Mouse (Mus musculus) gonadal fat pad, adult 2 months (tissue): Measurements from ENCODE around the gene Klk12. TPM values are rescaled to one million over a fixed set of nuclear protein-coding genes. Genes with fewer than 3 reads are reported as not detected.

ENCODE experiments used
- DNase-seq: peaks from one replicate; pipeline ENCODE4 v3.0.0-alpha.2; 2012; ENCODE audit warnings: low read depth
- polyA plus RNA-seq: library from polyadenylated mRNA; depleted of rRNA; stranded (reverse); fragments of >200 nt; gene quantifications from 2 replicates; pipeline ENCODE4 v1.2.3, GENCODE M21; 2012; rRNA removed

Klk12 gene
- polyA plus RNA-seq, 1 experiment = not detected

GRCm38 (mm10) chr7:43796355-43796754 lies 27.7 kb downstream of the Klk12 start:
- DNase-seq = no peak

DNA sequence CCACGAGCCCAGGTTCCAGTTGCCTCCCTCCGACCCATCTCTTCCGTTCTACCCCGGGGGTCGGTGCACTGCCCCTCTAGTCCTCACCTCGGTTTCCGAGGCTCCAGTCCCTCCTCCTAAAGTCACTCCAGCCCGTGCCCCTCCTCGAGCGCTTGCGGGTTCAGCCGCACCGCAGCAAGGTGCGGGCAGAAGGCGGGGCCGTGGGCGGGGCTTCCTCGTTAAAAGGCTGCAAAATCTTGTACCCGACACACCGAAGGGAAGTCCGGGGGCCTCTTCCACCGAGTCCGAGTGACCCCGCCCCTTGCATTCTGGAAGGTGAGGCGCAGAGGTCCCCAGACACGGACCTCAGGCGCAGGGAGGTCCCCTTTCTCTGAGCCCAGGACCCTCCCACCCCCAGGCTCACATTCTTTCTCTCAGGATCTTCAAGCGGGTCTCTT lies 28.7 kb downstream of the Klk12 start, which contains the start of gene Klk8:
Klk8 (plus strand) TSS at position 245 of the 437 bp plus-strand sequence.
- no peak for DNase-seq

DNA sequence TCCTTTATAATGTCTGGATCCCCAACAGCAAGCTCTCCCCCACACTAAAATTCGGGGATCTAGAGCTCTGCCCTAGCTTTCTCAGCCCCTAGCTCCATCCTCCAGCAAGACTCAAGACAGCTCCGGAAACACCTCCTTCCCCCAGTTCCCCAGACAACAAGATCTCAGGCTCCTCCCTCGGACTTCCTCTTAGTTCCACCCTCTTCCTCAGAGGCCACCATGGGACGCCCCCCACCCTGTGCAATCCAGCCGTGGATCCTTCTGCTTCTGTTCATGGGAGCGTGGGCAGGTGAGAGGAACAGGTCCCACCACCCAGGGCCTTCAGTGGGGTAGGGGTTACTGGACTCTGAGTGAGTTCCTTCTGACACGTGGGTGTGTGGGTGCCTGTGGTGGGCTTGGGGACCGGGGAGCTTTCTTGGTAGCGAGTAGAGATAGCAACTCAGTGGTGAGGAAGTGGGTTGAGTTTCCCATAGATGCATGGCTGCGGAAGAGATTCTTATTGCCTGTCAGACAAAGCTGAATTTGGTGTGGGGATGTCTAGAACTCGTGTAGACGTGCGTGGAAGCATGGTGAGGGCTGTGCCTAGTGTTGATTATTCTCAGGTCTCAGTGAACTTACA lies 29.3 kb downstream of the Klk12 start:
- DNase-seq = no peak

DNA sequence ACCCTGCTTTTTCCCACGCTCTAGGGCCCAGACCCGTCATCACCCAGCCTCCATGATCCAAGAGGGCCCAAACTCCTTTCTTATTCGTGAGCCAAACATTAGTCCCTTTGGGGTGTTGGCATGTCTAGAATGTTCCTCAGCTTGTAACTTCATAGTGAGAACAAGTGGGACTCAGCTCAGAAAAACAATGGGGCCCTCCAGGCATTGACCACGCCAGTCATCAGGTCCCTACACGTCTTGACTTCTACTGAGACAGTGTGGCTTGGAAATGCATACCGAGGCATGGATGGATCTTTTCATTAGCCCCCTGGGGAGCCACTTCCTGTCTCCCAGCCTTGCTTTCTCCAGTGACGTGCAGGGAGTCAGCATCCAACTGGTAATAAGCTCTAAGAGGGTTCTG lies 31.2 kb downstream of the Klk12 start:
- DNase-seq = no peak

DNA sequence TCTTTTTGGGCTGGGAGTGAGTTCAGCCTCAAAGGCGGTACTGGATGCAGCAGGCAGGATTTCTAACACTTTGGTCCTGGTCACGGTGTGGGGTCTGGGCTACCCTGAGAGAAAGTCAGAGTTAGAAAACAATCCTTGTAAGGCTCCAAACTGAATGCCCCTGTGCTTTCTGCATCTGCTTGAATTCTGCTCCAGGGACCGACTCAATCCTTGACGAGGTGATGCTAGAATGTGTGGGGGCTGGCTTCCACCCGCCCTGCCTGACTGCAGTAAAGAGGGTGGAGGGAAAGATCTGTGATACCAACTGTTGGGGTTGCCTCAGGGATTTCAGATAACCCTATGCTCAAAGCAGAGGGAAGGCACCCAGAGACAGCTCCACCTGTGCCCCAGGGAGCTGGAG lies 42.3 kb downstream of the Klk12 start, which contains the start of gene Klk7:
Klk7 (plus strand) TSS at position 301 of the 400 bp plus-strand sequence.
- DNase-seq = no peak

DNA sequence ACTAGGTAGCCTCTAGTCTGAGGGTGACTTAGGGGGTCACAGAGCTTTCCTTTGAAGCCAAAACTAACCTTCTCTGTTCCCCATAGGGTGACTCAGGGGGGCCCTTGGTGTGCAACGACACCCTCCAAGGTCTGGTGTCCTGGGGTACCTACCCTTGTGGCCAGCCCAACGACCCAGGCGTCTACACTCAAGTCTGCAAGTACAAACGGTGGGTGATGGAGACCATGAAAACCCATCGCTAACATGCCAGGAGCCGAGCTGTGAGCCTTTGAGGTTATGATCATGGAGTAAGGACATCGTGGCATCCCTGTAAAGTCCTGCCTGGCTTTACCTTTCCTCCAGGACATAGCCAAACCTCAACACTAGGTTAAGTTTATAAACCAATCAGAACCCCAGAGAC lies 46.5 kb downstream of the Klk12 start:
- DNase-seq = no peak

GRCm38 (mm10) chr7:43816746-43817145 lies 48.0 kb downstream of the Klk12 start:
- no peak for DNase-seq

DNA sequence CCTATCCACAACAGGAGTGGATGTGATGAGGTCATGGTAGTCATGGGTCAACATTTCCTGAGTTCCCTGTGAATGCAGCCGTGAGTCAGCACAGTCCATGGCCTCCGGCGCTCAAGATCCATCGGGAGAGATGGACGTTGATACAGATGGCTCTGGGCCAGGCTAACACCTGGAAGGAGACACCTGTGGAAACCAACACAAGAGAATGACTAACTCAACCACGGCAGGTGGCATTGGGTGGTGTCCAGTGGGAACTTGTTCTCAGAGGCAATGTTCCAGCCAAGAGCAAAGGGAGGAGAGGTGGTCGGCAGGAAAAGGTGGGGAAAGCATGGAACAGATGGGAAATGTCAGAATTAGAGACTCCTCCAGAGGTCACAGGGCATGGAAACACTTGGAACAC lies 52.9 kb downstream of the Klk12 start:
- DNase-seq = no peak

Other genes starting within 250 kb of the Klk12 start
- gene Cd33, start 224.5 kb upstream of the Klk12 start, polyA plus RNA-seq = 11.1 and 11.2 TPM in 2 replicates
- gene Zfp658, start 206.6 kb upstream of the Klk12 start, polyA plus RNA-seq = 1.9 and 2.4 TPM in 2 replicates
- 3.2 and 4.2 TPM in 2 replicates for gene Zfp719, start 189.3 kb upstream of the Klk12 start, polyA plus RNA-seq
- gene Zfp819, start 161.7 kb upstream of the Klk12 start, polyA plus RNA-seq = 0.08 and 0.18 TPM in 2 replicates
- gene Ceacam18, start 134.2 kb upstream of the Klk12 start, polyA plus RNA-seq = not detected in 2 replicates
- 3.1 and 5.4 TPM in 2 replicates for gene Siglece, start 108.7 kb upstream of the Klk12 start, polyA plus RNA-seq
- 11.5 and 15.1 TPM in 2 replicates for gene Ctu1, start 96.9 kb upstream of the Klk12 start, polyA plus RNA-seq
- 0.13 TPM in 1 of 2 replicates, not detected in the other for gene Klk14, start 78.5 kb upstream of the Klk12 start, polyA plus RNA-seq
- 0.22 and 0.38 TPM in 2 replicates for gene Klk13, start 56.3 kb upstream of the Klk12 start, polyA plus RNA-seq
- gene Klk11, start 5.7 kb downstream of the Klk12 start, polyA plus RNA-seq = 0.28 TPM in 1 of 2 replicates, not detected in the other
- 0.67 and 1.1 TPM in 2 replicates for gene Klk10, start 12.1 kb downstream of the Klk12 start, polyA plus RNA-seq
- not detected in 2 replicates for gene Klk9, start 23.0 kb downstream of the Klk12 start, polyA plus RNA-seq
- gene Klk8, start 28.7 kb downstream of the Klk12 start, polyA plus RNA-seq = 1.1 and 1.6 TPM in 2 replicates
- not detected in 2 replicates for gene Klk7, start 42.4 kb downstream of the Klk12 start, polyA plus RNA-seq
- not detected in 2 replicates for gene Klk6, start 55.6 kb downstream of the Klk12 start, polyA plus RNA-seq
- not detected in 2 replicates for gene Klk5, start 73.1 kb downstream of the Klk12 start, polyA plus RNA-seq
- not detected in 2 replicates for gene Klk4, start 112.3 kb downstream of the Klk12 start, polyA plus RNA-seq
- not detected in 2 replicates for gene Klk15, start 164.8 kb downstream of the Klk12 start, polyA plus RNA-seq
- 0.57 and 0.96 TPM in 2 replicates for gene Klk1b8, start 181.8 kb downstream of the Klk12 start, polyA plus RNA-seq
- gene Klk1b1, start 197.9 kb downstream of the Klk12 start, polyA plus RNA-seq = not detected in 2 replicates
- gene Klk1b9, start 207.2 kb downstream of the Klk12 start, polyA plus RNA-seq = not detected in 2 replicates
- gene Klk1b11, start 227.0 kb downstream of the Klk12 start, polyA plus RNA-seq = 0.25 and 0.66 TPM in 2 replicates
- 0.81 and 1.6 TPM in 2 replicates for gene Klk1b26, start 243.3 kb downstream of the Klk12 start, polyA plus RNA-seq